Mouse (Mus musculus): ENCODE data around the gene Gli3.

DNA sequence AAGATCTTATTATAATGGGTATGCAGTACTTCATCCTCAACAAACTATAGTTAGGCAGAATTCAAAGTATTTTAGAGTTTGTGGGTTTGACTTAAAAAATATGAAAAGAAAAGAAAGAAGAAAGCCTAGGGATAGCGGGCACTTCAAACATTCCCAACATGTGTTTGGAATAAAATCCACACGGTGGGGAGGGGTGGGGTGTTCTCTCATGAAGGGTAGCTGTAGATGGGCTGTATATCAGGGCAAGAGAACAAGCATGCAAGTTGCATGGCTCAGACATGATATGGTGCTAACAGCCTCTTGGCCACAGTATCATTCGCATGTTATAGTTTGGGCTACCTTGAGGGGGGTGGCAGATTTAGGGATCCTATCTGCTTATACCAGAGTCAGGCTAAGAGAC, 89.0 kb downstream of the Gli3 start:
- TF ChIP-seq CTCF (IDR thresholded peaks at IDR 0.05; ENCODE audit: low read depth, low read length) (no peak), POLR2A (IDR thresholded peaks at IDR 0.05; ENCODE audit: insufficient read depth, low read length) (no peak), EP300 (IDR thresholded peaks at IDR 0.05; ENCODE audit: insufficient read depth, low read depth, low read length) (no peak)
